23 mouse cellular contexts compared by ENCODE assay signal in genomic region chr10:93999357-93999756, GRCm38 (mm10). TPM values are rescaled to one million over a fixed set of nuclear protein-coding genes. Genes with fewer than 3 reads are reported as not detected.
DNase-seq lines count a peak whose midpoint lies in the region; ATAC-seq and TF ChIP-seq lines count a peak whose summit lies in the region.
"Had no signal": no experiment of that assay in that cellular context is flagged by ENCODE, and none has a peak within 500 bp of the region (broad histone marks: within the 10 kb centered on the region; RNA-seq: fewer than 3 reads in every experiment).

No protein-coding gene starts in this region.

- no peaks in the 10 kb centered on the region for H3K27me3 ChIP-seq in heart, embryonic 16.5 days (ENCODE audit: control insufficient read depth, insufficient read depth, low read length)
- no peaks in the 10 kb centered on the region for H3K27me3 ChIP-seq in heart, embryonic 12.5 days (replicated peaks)
- H3K27me3 ChIP-seq in kidney, postnatal 0 days (ENCODE audit: insufficient read depth, low read length) = no peaks in the 10 kb centered on the region
- H3K27me3 ChIP-seq: embryonic facial prominence, embryonic 13.5 days; forebrain, embryonic 13.5 days; liver, embryonic 12.5 days; midbrain, embryonic 12.5 days had no signal

- no peak for ATAC-seq in heart, embryonic 16.5 days (replicated peaks; ENCODE audit: extremely low read depth, insufficient read depth, low FRiP score)
- ATAC-seq in heart, embryonic 12.5 days (ENCODE audit: insufficient number of reproducible peaks, low FRiP score) = no peak
- ATAC-seq in kidney, postnatal 0 days (replicated peaks; ENCODE audit: low FRiP score, low read depth) = no peak
- ATAC-seq in granulocyte monocyte progenitor cell, adult 5-6 weeks (replicated peaks; ENCODE audit: poor library complexity, severe bottlenecking) = peak; percentile 56
- ATAC-seq: activated CD4-positive, CD25-positive, alpha-beta regulatory T cell, adult 4 months; forebrain, embryonic 13.5 days; inflammation-experienced regulatory T-cells, adult 6 months; liver, embryonic 12.5 days had no signal

- no peaks in the 10 kb centered on the region for H3K4me1 ChIP-seq in heart, embryonic 16.5 days (ENCODE audit: control insufficient read depth, insufficient read depth, low read length)
- no peaks in the 10 kb centered on the region; the same call in 1 of the 2 replicates for H3K4me1 ChIP-seq in heart, embryonic 12.5 days (replicated peaks)
- no peaks in the 10 kb centered on the region for H3K4me1 ChIP-seq in kidney, postnatal 0 days (replicated peaks; ENCODE audit: insufficient read depth, low read length)
- peaks cover 17% of the 10 kb centered on the region for H3K4me1 ChIP-seq in bone marrow macrophage, adult 2 months (ENCODE audit: control insufficient read depth, insufficient read depth, low read length)
- H3K4me1 ChIP-seq: embryonic facial prominence, embryonic 13.5 days; forebrain, embryonic 13.5 days; liver, embryonic 12.5 days; midbrain, embryonic 12.5 days had no signal

- H3K36me3 ChIP-seq in heart, embryonic 16.5 days (ENCODE audit: control insufficient read depth, insufficient read depth) = peaks cover 62% of the 10 kb centered on the region
- peaks cover 74% of the 10 kb centered on the region for H3K36me3 ChIP-seq in heart, embryonic 12.5 days
- peaks cover 44% of the 10 kb centered on the region for H3K36me3 ChIP-seq in kidney, postnatal 0 days (ENCODE audit: insufficient read depth, low read length)

- peak; percentile 37 for DNase-seq in kidney, postnatal 0 days (ENCODE audit: low spot score)
- no peak for DNase-seq in kidney, postnatal 10 days
- DNase-seq in gastrocnemius, postnatal 36 days = no peak
- DNase-seq: adrenal gland, adult 8-10 months; cerebellum, adult 18-20 months; cerebellum, postnatal 14 days; heart, postnatal 10 days; lung, adult 2 months; thymus, adult 2 months; thymus, postnatal 4 days had no signal

- no peak overlapping the region for H3K9ac ChIP-seq in heart, embryonic 16.5 days (ENCODE audit: low read length)
- no peak overlapping the region for H3K9ac ChIP-seq in heart, embryonic 12.5 days
- H3K9ac ChIP-seq in kidney, postnatal 0 days (ENCODE audit: low read depth, low read length) = no peak overlapping the region
- H3K9ac ChIP-seq: embryonic facial prominence, embryonic 13.5 days; forebrain, embryonic 13.5 days; hindbrain, embryonic 14.5 days; liver, embryonic 12.5 days; midbrain, embryonic 12.5 days had no signal

- WGBS in heart, embryonic 16.5 days = 77% methylated on average over 1 of the region's 1 CpGs
- WGBS in heart, embryonic 12.5 days = 82% methylated on average over 1 of the region's 1 CpGs
- WGBS in kidney, postnatal 0 days = 80% methylated on average over 1 of the region's 1 CpGs

- H3K9me3 ChIP-seq in heart, embryonic 16.5 days (replicated peaks; ENCODE audit: control insufficient read depth, low read length) = 0 out of 2 replicates have a peak, but pooled peaks cover 3% of the 10 kb centered on the region
- no peaks in the 10 kb centered on the region for H3K9me3 ChIP-seq in heart, embryonic 12.5 days (replicated peaks)
- no peaks in the 10 kb centered on the region for H3K9me3 ChIP-seq in kidney, postnatal 0 days (replicated peaks; ENCODE audit: low read length)
- H3K9me3 ChIP-seq: forebrain, embryonic 13.5 days; liver, embryonic 12.5 days; midbrain, embryonic 12.5 days had no signal

- no peak overlapping the region for H3K4me2 ChIP-seq in heart, embryonic 16.5 days (ENCODE audit: low read depth, low read length)
- no peak overlapping the region for H3K4me2 ChIP-seq in heart, embryonic 12.5 days
- no peak overlapping the region for H3K4me2 ChIP-seq in kidney, postnatal 0 days (ENCODE audit: low read length)
- H3K4me2 ChIP-seq: embryonic facial prominence, embryonic 13.5 days; forebrain, embryonic 13.5 days; hindbrain, embryonic 14.5 days; liver, embryonic 12.5 days; midbrain, embryonic 12.5 days had no signal

- no peak overlapping the region for H3K4me3 ChIP-seq in heart, embryonic 16.5 days (ENCODE audit: low read length)
- H3K4me3 ChIP-seq in heart, embryonic 12.5 days = no peak overlapping the region
- no peak overlapping the region for H3K4me3 ChIP-seq in kidney, postnatal 0 days (replicated peaks; ENCODE audit: low read depth, low read length)
- no peak overlapping the region for H3K4me3 ChIP-seq in bone marrow macrophage, adult 2 months (ENCODE audit: insufficient read depth, low read length)
- H3K4me3 ChIP-seq: embryonic facial prominence, embryonic 13.5 days; forebrain, embryonic 13.5 days; layer of hippocampus, adult 2 months; liver, embryonic 12.5 days; midbrain, embryonic 12.5 days had no signal

- TF ChIP-seq POLR2A in bone marrow macrophage, adult 2 months (IDR thresholded peaks at IDR 0.05; ENCODE audit: borderline replicate concordance, low read depth, low read length) = no peak

- H3K27ac ChIP-seq in heart, embryonic 16.5 days (ENCODE audit: low read length) = peak overlapping the region; percentile 62; the same call in 1 of the 2 replicates
- H3K27ac ChIP-seq in heart, embryonic 12.5 days (ENCODE audit: poor library complexity, severe bottlenecking) = no peak overlapping the region
- peak overlapping the region; percentile 62; the same call in 1 of the 2 replicates for H3K27ac ChIP-seq in kidney, postnatal 0 days
- peak overlapping the region; percentile 70 for H3K27ac ChIP-seq in bone marrow macrophage, adult 2 months (ENCODE audit: insufficient read depth, low read depth, low read length)
- H3K27ac ChIP-seq: embryonic facial prominence, embryonic 13.5 days; forebrain, embryonic 13.5 days; hindbrain, embryonic 14.5 days; layer of hippocampus, adult 2 months; liver, embryonic 12.5 days; midbrain, embryonic 12.5 days; stomach, postnatal 0 days had no signal

- no peak for TF ChIP-seq CTCF in kidney, postnatal 0 days (IDR thresholded peaks at IDR 0.05; ENCODE audit: low read depth)
- TF ChIP-seq CTCF in bone marrow macrophage, adult 2 months (IDR thresholded peaks at IDR 0.05; ENCODE audit: low read depth, low read length) = no peak

- intact Hi-C loops in gastrocnemius, postnatal 36 days (cut with DNase I) = no loop called here

RNA-seq across cellular contexts. Expression of gene Vezt, which starts 36.3 kb away (rescaled TPM):
- polyA plus RNA-seq in heart, embryonic 16.5 days (2015; fragmentation: Nextera tagmentation; extraction: Ambion mirVana) = 21.3 and 22.5 TPM in 2 replicates
- polyA plus RNA-seq in heart, embryonic 12.5 days (2016; fragmentation: Nextera tagmentation; extraction: Ambion mirVana) = 29.4 and 30.5 TPM in 2 replicates
- polyA plus RNA-seq in kidney, postnatal 0 days (2015; fragmentation: Nextera tagmentation; extraction: Ambion mirVana) = 20.8 and 22.0 TPM in 2 replicates
- polyA plus RNA-seq in bone marrow macrophage, adult 2 months (2012; ENCODE audit: insufficient read depth, insufficient read length, missing spikeins) = 16.4 and 16.5 TPM in 2 replicates
- 10.4 TPM in 2 replicates for total RNA-seq in granulocyte monocyte progenitor cell, adult 5-6 weeks (2014; fragmentation: Nextera tagmentation)
- 6.5 and 8.4 TPM in 2 replicates for total RNA-seq in granulocyte monocyte progenitor cell, adult 5-6 weeks (2017)
- total RNA-seq in gastrocnemius, postnatal 36 days (2021) = 10 to 100 TPM; 32.5 to 40.1 TPM

RNA-seq across cellular contexts. Expression of gene Fgd6, which starts 36.4 kb away (rescaled TPM):
- 2.2 and 2.5 TPM in 2 replicates for polyA plus RNA-seq in heart, embryonic 16.5 days (2015; fragmentation: Nextera tagmentation; extraction: Ambion mirVana)
- polyA plus RNA-seq in heart, embryonic 12.5 days (2016; fragmentation: Nextera tagmentation; extraction: Ambion mirVana) = 3.7 and 4.0 TPM in 2 replicates
- 2.3 TPM in 2 replicates for polyA plus RNA-seq in kidney, postnatal 0 days (2015; fragmentation: Nextera tagmentation; extraction: Ambion mirVana)
- 20.6 and 26.3 TPM in 2 replicates for polyA plus RNA-seq in bone marrow macrophage, adult 2 months (2012; ENCODE audit: insufficient read depth, insufficient read length, missing spikeins)
- total RNA-seq in granulocyte monocyte progenitor cell, adult 5-6 weeks (2014; fragmentation: Nextera tagmentation) = 0.77 and 1.8 TPM in 2 replicates
- total RNA-seq in granulocyte monocyte progenitor cell, adult 5-6 weeks (2017) = 0.05 and 0.22 TPM in 2 replicates
- total RNA-seq in gastrocnemius, postnatal 36 days (2021) = 1 to 10 TPM; 1.5 to 2.2 TPM
